Mouse (Mus musculus): ENCODE results near the gene Slc25a17.

The Slc25a17 gene

DNA sequence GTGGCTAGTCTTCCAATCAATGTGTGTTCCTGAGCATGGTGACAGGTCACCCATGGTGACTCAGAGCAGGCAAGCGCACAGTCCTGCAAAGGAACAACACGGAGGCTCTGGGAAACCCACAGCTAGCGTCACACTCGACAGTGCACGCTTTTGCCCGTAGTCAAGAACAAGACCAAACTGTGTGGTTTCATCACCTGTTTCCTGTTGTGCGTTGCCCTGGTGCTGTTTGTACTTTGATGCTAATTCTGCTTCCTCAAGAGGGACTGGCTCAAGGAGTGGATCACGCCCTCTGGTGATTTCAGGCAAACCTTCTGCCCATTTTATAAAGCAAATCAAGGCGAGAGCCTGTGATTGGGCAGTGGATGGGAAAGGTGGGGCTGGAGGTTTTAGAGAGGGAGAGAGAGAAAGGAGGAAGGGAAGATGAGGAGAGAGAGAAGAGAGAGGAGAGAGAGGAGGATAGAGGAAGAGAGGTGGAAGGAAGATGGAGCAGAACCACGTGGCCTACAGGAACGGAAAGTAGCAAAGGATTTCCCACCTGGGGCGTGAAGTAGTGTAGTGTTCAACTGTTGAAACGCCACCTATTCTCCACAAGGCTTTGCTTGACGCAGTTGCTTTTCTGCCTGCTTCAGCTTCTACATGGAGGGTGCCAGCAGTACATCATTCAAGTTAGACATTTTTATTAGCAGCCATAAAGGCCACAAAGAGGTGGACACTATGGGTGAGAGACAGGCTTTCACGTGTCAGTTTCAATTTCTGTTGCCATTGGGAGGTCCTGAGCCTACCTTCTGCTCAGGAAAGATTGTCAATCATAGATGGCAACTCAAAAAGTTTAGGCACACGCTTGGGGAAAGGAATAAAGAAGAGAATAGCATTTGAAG lies 59.2 kb downstream of the Slc25a17 start:
- DNase-seq (ENCODE audit: low spot score in 2 of 2) = peak; percentile 74

DNA sequence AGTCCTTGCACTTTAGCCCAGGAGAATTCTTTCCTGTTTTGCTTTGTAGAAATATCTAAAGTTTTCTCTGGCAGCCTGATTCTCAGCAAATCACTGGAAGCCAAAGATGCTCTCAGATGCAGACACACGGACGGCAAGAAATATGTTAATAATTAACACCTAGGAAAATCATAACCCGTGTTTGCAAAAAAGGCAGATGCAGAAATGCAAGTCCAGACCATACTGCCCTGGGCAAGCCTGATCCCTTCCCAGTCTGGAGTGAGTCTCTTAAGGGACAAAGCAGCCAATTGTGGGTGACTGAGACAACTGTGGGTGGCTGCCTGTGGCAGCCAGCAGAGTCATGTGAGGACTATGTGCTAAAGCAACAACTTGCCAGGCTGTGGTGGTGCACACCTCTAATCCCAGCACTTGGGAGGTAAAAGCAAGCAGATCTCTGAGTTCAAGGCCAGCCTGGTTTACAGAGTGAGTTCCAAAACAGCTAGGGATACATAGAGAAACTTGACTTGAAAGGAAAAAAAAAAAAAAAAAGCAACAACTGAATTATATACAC lies 60.0 kb downstream of the Slc25a17 start:
- no peak for DNase-seq (ENCODE audit: low spot score in 2 of 2)

DNA sequence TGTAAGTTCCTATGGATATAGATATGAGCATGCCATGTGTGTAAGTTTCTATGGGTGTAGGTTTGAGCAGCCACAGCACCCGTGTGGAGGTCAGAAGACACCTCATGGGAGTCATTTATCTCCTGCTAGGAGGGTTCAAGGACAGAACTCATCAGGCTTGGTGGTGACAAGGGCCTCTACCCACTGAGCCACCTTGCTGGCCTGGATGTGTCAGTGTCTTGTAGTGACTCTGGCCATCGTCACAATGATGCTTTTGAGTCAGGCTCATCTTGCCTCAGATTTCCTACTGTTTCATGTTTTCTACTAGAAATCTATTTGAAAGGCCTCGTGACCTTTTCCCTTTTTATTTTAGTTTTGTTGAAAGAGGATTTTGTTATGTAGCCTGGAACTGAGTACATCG lies 61.1 kb downstream of the Slc25a17 start:
- no peak for DNase-seq (ENCODE audit: low spot score in 2 of 2)

DNA sequence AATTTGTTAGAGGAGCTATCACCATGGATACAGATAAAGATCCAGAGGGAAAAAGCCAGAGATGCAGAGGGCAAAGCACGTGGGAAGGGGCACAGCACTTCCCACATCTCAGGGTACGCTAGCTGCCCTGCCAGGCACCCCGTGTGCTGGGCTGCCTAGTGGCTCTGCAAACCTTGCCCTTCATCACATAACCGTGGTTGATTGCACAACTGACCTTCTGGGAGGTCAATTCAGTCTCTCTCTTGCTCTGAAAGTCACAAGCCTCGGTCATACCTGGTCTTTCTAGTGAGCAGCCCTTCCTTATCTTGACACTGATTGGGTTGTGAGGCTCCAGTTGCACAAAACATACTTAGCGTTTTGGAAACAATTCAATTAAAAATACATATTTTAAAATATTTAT lies 62.4 kb downstream of the Slc25a17 start:
- DNase-seq (ENCODE audit: low spot score in 2 of 2) = no peak

DNA sequence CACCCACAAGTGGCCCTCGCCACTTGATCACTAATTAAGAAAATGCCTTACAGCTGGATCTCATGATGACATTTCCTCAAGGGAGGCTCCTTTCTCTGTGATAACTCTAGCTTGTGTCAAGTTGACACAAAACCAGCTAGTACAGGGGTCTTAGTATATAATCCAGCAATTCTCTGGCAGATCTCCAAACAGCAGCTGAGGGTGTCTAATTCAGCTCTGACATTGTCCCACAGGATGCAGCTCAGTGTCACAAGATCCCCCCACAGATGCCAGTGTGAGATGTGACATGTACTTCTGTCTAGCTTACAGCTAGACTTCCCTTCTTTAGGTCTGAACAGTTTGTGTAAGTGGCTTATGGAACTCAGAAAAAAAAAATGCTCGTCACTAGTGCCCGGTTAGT lies 63.1 kb downstream of the Slc25a17 start:
- no peak for DNase-seq (ENCODE audit: low spot score in 2 of 2)

DNA sequence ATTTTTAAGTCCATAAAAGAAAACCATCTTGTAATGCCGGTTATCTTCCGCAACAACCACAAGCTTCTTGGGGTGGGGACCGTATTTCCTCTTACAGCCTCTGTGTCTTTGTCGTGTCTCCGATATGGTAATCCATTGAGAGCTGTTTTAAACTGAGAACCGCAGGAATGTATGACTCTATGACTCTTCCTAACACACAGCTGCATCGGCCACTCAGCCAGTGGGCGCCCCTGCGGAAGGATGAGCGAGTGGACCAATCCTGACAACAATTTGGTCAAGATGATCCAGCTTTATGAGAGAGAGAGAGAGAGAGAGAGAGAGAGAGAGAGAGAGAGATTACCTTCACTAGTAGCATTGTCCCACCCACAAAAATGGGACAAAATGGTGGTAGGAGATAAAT lies 65.7 kb downstream of the Slc25a17 start:
- DNase-seq (ENCODE audit: low spot score in 2 of 2) = no peak

DNA sequence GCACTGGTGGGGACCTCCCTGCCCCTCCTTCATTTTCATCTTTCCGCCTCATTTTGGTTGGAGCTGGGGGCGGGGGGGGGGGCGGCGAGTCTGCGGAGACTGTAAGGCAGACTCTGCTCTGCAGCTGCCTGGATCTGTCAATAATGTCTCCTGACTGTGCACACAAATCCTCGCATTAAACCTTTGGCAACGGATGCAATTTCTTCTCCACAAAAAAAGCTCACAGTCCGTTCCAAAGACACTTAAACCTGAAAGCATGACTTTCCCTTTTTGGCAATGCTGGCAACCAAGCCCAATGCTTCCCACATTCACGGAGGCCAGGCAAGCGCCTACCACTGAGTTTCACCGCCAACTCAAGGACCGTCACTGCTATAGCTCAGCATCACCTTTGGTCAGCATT lies 66.2 kb downstream of the Slc25a17 start:
- no peak for DNase-seq (ENCODE audit: low spot score in 2 of 2)

DNA sequence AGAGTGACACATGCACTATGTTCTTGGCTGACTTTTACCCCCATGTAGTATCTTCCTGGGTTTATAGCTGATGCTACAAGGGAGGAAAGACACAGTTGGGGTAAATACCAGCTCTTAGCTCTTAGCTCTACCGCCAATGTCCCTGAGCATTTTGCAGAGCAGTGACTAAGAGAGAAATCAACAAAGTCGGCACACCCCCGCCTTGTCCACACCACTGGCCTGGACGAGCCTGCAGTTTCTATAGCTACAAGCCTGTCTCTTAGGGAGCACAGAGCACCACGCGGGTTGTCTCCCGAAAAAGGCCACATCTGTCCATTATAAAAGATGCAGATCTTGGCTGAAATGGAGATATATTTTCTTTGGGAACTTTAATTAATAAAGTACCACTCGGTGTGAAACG lies 69.9 kb downstream of the Slc25a17 start:
- no peak for DNase-seq (ENCODE audit: low spot score in 2 of 2)

DNA sequence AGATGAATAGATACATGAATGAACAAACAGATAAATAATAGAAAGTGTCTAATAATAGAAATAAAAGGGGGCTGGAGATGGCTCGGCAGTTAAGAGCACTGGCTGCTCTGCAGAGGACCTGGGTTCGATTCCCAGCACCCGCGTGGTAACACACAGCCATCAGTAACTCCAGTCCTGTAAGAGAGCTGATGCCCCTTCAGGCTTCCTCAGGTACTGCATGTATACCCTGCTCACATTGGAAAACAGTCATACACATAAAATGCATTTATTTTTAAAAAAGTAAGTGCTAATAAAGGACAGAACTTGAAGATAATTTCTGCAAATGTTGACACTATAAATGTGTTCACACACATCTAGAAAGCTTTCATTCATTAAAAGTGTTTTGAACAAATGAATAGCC lies 70.4 kb downstream of the Slc25a17 start:
- no peak for DNase-seq (ENCODE audit: low spot score in 2 of 2)

DNA sequence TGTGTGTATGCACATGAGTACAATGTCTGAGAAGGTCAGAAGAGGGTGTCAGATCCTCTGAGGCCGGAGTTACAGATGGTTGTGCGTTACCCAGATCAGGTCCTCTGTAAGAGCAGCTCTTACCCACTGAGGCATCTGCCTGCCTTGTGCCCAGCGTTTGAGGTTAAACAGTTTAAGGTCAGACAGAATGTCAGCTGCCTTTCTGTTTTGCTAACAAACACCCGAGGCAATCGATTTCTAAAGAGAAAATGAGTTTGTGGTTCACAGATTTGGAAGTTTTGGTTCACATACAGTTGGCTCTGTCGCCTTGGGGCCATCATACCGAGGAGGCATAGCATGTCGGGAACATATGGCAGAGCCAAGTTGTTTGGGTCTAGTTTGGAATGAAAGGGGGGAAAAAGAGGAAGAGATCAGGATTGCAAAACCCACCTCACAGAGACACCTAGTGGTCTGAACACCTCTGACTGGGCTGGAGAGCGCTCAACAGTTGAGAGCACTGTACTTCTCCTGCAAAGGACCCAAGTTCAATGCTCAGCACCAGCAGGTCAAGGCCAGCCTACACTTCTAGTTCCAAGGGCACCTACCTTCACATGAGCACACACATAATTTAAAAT lies 76.4 kb downstream of the Slc25a17 start:
- no peak for DNase-seq (ENCODE audit: low spot score in 2 of 2)

DNA sequence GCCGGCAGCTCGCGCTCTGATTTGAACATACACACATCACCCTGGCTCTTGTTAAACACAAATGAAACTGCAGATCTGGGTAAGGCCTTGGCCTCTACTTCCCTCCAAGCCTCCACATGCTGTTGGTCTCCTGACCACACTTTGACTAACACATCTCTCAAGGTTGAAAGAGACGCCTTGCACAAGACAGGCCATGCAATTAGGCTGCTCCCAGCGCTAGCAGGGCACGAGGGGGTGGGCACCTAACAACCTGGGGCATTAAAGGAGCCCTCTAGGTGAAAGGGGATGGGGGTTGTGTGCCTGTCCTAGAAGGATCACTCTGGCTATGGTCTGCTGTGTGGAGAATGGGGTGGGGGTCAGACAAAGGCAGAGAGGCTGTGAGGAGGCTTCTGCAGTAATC lies 81.9 kb downstream of the Slc25a17 start:
- DNase-seq (ENCODE audit: low spot score in 2 of 2) = no peak

DNA sequence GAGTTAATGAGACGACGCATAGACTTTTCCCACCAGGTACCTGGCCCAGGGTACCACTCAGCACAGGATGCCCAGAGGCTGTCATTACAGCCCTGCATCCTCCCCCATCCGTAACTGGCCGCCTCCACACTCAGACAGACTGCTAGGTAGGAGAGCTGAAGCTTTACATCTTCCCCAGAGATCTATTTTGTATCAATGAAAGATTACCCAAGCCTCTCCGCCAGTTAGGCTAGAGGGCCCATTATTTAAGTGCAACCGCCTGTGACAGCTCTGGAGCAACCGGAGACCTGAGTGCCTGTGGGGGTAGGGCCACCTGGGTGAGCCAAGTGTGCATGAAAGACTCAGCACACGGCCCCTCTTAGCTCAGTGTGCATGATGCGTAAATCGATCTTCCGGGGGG lies 82.7 kb downstream of the Slc25a17 start:
- DNase-seq (ENCODE audit: low spot score in 2 of 2) = peak in 1 of 2 experiments; percentile 5

DNA sequence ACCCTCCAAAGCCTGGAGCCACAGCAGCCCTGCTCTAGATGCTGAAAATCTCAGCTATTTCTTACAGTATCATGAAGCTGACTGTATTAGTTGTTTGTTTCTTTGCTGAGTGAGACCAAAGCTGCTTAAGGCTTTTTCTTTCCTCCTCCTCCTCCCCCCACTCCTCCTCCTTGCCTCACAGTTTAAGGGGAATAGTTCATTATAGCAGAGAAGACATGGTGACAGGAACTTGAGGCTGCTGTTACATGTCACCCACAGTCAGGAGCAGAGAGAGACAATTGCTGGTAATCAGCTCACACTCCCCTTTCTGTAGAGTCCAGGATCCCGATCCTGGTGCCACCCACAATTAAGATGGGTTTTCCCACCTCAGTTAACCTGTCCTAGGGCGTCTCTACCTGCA lies 87.3 kb downstream of the Slc25a17 start:
- no peak for DNase-seq (ENCODE audit: low spot score in 2 of 2)

DNA sequence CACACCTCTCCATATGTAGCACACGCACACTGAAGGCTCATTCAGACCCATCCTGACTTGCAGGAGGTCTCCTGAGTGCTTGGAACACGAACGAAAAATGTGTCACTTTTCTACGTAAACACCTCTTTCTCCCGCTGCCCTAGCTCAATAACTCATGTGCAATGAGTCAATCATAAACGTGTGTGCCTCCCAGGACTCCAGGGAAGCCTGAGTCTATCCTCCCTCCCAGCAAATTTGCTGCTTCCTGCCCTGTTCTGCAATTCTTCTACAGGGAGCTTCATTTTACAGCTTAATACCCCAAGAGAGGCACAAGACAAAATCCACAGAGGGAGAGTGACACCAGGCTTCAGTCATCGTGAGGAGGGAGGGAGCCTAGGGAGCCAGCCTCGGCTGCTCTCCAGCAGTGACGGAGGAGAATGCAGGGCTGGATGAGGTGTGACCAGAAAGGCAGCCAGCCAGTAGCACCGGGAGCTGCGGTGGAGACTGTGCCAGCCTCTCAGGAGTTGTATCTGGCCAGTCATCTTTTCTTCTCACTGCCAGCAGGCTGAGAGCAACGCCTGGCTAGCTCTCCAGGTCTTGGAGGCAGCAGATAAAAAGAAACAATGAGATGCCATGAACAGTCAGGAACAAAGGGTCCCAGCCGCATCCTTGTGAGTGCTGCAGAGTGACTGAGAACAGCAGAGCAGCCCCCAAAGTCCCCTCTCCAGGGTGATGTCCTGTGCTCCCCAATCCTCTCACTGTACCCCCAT lies 88.1 kb downstream of the Slc25a17 start:
- no peak for DNase-seq (ENCODE audit: low spot score in 2 of 2)
